Comparison of ENCODE assay signal across 8 mouse cellular contexts in genomic region chr19:40895393-40895703, GRCm38 (mm10). TPM values are rescaled to one million over a fixed set of nuclear protein-coding genes. Genes with fewer than 3 reads are reported as not detected.
DNase-seq lines count a peak whose midpoint lies in the region; ATAC-seq and TF ChIP-seq lines count a peak whose summit lies in the region.

No protein-coding gene starts in this region.

- TF ChIP-seq CTCF in kidney, postnatal 0 days (IDR thresholded peaks at IDR 0.05; ENCODE audit: low read depth): no peak

- H3K4me1 ChIP-seq in kidney, postnatal 0 days (replicated peaks; ENCODE audit: insufficient read depth, low read length): no peaks in the 10 kb centered on the region
- H3K4me1 ChIP-seq in neural tube, embryonic 12.5 days: no peaks in the 10 kb centered on the region

- 0 out of 2 replicates have a peak, but pooled peaks cover 5% of the 10 kb centered on the region for H3K9me3 ChIP-seq in kidney, postnatal 0 days (replicated peaks; ENCODE audit: low read length)
- H3K9me3 ChIP-seq in neural tube, embryonic 12.5 days: no peaks in the 10 kb centered on the region

- WGBS in kidney, postnatal 0 days: 2% methylated on average over 6 of the region's 6 CpGs
- 2% methylated on average over 6 of the region's 6 CpGs for WGBS in neural tube, embryonic 12.5 days

- no peaks in the 10 kb centered on the region for H3K36me3 ChIP-seq in kidney, postnatal 0 days (ENCODE audit: insufficient read depth, low read length)
- H3K36me3 ChIP-seq in neural tube, embryonic 12.5 days: no peaks in the 10 kb centered on the region; the same call in 1 of the 2 replicates

- peak; percentile 27 for DNase-seq in kidney, postnatal 0 days (ENCODE audit: low spot score)
- DNase-seq in kidney, adult 18-20 months: no peak
- peak; percentile 1 for DNase-seq in brain, embryonic 18.5 days (ENCODE audit: low read depth, low spot score)
- DNase-seq in T-cell, adult 2 months (ENCODE audit: low spot score): no peak
- DNase-seq in cerebellum, postnatal 36 days: no peak
- no peak for DNase-seq in thymus, adult 18-20 months

- peak overlapping the region; percentile 66 for H3K9ac ChIP-seq in kidney, postnatal 0 days (ENCODE audit: low read depth, low read length)
- peak overlapping the region; percentile 73 for H3K9ac ChIP-seq in neural tube, embryonic 12.5 days

- ATAC-seq in kidney, postnatal 0 days (replicated peaks; ENCODE audit: low FRiP score, low read depth): no peak
- peak; percentile 7 for ATAC-seq in inflammation-experienced regulatory T-cells, adult 6 months
- ATAC-seq in neural tube, embryonic 12.5 days (ENCODE audit: low FRiP score, low read depth): no peak; the same call in 1 of the 2 replicates

- H3K4me2 ChIP-seq in kidney, postnatal 0 days (ENCODE audit: low read length): peak overlapping the region; percentile 77
- H3K4me2 ChIP-seq in neural tube, embryonic 12.5 days (replicated peaks): peak overlapping the region; percentile 67

- peak overlapping the region; percentile 72 for H3K4me3 ChIP-seq in kidney, postnatal 0 days (replicated peaks; ENCODE audit: low read depth, low read length)
- H3K4me3 ChIP-seq in neural tube, embryonic 12.5 days: peak overlapping the region; percentile 74

- H3K27me3 ChIP-seq in kidney, postnatal 0 days (ENCODE audit: insufficient read depth, low read length): peaks cover 10% of the 10 kb centered on the region; the same call in 1 of the 2 replicates
- H3K27me3 ChIP-seq in neural tube, embryonic 12.5 days (replicated peaks): peaks cover 17% of the 10 kb centered on the region

- H3K27ac ChIP-seq in kidney, postnatal 0 days: peak overlapping the region; percentile 87
- peak overlapping the region; percentile 65; the same call in 1 of the 2 replicates for H3K27ac ChIP-seq in neural tube, embryonic 12.5 days

RNA-seq across cellular contexts. Expression of gene Zfp518a, which starts 0.8 kb away (rescaled TPM):
- polyA plus RNA-seq in kidney, postnatal 0 days (2015; fragmentation: Nextera tagmentation; extraction: Ambion mirVana): 9.3 and 9.6 TPM in 2 replicates
- 10 to 100 TPM; 11.7 to 13.0 (median 12.0) TPM for polyA plus RNA-seq in inflammation-experienced regulatory T-cells, adult 6 months (2017; shearing (Covaris generic))
- polyA plus RNA-seq in neural tube, embryonic 12.5 days (2016; fragmentation: Nextera tagmentation; extraction: Ambion mirVana): 9.7 and 11.9 TPM in 2 replicates

Comparison
In these comparisons a context has a peak if more than half of its experiments do, and no peak if none do; other contexts are left out.
1. DNase-seq: peak in kidney, postnatal 0 days (single experiment) and brain, embryonic 18.5 days (single experiment); none in kidney, adult 18-20 months (single experiment), T-cell, adult 2 months (single experiment), cerebellum, postnatal 36 days (0 of 2) and thymus, adult 18-20 months (0 of 2).